Mouse (Mus musculus): Measurements from ENCODE around the gene Vsig2.

The Vsig2 gene

GRCm38 (mm10) chr9:37560617-37561016 is 21.6 kb downstream of the Vsig2 start:
- no peak for DNase-seq (ENCODE audit: low read depth in 2 of 2, low spot score in 2 of 2)

DNA sequence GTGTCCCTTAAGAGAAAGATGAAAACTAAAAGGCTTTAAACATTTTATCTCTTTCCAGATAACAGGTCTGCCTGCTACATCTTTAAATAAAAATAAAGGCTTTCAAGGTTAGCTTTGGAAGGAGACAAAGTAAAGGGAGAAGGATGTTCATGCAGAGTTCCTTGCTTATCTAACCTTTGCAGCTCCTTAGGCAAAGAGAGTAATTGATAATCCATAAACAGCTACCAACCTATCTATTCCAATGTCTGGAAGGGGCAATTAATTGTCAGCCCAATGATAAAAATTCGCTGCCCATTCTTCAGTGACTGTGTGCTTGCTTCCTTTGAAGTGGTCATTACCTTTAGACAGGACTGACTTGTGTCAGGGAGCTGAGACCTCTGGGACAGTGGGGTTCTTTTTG is 24.8 kb downstream of the Vsig2 start:
- DNase-seq (ENCODE audit: low read depth in 2 of 2, low spot score in 2 of 2) = no peak

DNA sequence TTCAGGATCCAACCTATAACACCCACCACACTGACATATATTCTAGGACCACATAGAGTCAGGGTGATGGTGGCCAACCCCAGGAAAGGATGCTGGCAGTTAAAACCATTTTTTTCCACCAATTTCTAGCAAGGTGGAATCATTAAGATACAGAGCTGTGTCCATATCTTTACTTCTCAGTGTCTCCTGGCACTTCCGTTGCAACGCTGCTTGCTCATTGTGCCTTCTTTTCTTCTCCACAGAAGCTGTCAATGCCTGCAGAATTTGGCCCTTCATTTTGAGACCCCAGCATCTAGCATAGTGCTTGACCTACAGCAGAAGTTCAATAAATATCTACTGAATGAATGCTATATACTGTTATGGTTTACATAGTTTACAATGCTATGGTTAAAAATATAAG is 28.0 kb downstream of the Vsig2 start:
- DNase-seq (ENCODE audit: low read depth in 2 of 2, low spot score in 2 of 2) = no peak

- no peak for DNase-seq (ENCODE audit: low read depth in 2 of 2, low spot score in 2 of 2)
Measured at GRCm38 (mm10) chr9:37567454-37567853, 28.4 kb downstream of the Vsig2 start.

DNA sequence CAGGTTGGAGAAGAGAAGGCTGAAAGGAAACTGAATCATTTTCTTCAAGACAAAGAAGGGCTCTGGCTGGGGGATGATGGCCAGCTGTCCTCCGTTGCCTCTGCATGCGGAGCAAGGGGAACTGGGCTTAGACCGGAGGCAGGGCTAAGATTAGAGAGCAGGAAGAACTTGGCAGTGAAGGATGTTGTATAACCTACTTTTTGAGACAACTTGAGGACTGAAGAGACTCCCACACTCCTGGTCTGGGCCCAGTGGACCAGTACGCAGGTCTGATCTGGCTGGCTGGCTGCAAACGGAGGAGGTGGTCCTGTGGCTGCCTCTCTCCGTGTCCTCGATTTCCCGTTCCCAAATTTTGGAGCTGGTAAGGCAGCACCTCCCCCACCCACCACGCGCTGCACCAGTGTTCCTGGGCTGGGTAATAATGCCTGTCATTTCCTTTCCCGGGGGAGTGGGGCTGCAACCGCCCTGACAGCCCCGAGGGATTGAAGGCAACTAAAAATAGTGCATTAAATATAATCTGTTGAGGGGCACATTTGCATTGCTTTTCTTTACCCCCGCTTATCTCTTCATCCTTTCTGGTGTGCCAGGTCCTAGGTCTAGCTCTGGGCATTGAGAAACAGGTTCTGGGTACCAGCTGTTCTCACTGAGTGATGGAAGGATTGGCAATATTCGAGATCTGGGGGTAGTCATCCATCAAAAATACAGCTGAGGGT is 29.0 kb downstream of the Vsig2 start:
- no peak for DNase-seq (ENCODE audit: low read depth in 2 of 2, low spot score in 2 of 2)

DNA sequence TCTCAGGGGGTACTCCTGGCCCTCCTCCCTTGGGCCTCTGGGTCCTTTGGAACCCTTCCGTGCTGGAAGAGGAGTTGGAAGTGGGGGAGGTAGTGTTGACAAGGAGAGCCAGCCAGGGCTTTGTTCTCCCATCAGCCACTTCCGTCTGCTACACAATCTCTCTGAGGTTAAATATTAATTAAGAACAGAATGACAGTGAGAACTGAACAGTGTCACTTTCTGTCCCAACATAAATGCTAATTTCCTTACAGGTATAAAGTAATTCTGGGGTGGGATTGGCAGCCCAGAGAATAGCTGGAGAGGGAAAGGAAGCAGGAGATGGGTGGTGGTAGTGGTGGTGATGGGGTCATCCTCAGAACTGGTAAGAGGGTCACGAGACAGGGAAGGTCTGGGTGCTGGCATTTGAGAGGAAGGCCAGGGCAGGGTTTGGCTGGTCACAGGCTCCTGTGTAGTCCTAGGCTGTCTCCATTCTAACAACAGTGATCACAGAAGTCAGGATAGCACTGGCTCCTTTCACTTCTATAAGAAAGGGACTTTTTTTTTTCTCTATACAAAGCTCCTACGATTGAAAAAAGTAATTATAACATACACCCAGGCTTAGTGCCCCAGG is 29.7 kb downstream of the Vsig2 start:
- DNase-seq (ENCODE audit: low read depth in 2 of 2, low spot score in 2 of 2) = no peak

- no peak for DNase-seq (ENCODE audit: low read depth in 2 of 2, low spot score in 2 of 2)
Measured at GRCm38 (mm10) chr9:37569231-37569835, 30.3 kb downstream of the Vsig2 start.

GRCm38 (mm10) chr9:37572204-37572876 is 33.3 kb downstream of the Vsig2 start:
- DNase-seq (ENCODE audit: low read depth in 2 of 2, low spot score in 2 of 2) = no peak

- DNase-seq (ENCODE audit: low read depth in 2 of 2, low spot score in 2 of 2) = no peak
Measured at GRCm38 (mm10) chr9:37576436-37576930, 37.4 kb downstream of the Vsig2 start.

DNA sequence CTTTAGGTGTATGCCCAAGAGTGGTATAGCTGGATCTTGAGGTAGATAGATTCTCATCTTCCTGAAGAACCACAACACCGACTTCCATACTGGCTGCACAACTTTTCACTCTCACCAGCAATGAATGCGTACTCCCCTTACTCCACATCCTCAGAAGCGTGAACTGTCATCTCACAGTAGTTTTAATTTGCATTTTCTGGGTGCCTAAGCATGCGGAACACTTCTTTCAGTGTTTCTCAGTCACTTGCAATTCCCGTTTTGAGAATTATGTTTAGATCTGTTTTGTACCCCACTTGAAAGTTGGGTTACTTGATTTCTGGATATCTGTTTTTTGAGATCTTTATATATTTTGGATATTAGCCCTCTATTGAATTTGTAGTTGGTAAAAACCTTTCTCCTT is 44.5 kb downstream of the Vsig2 start:
- DNase-seq (ENCODE audit: low read depth in 2 of 2, low spot score in 2 of 2) = no peak

- no peak for DNase-seq (ENCODE audit: low read depth in 2 of 2, low spot score in 2 of 2)
Measured at GRCm38 (mm10) chr9:37586718-37587117, 47.7 kb downstream of the Vsig2 start.

DNA sequence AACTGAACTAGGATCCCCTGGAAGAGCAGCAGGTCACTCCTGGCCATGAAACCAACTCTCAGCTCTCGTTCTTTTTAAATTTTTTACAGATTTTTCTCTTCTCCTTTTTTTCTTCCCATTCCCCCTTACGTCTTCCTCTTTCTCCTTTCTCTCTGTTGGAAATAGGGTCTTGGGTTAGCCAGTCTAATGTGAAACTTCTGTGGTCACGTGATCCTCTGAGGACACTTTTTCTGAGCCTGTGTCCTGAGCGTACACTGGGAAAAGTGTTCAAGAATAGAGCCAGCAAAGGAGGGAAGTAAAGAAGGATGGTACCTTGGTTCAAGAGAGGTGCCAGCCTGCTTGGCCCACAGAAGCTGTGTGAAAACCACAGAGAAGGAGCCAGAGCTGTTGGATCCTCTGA is 51.3 kb downstream of the Vsig2 start:
- DNase-seq (ENCODE audit: low read depth in 2 of 2, low spot score in 2 of 2) = no peak

GRCm38 (mm10) chr9:37592025-37592424 is 53.0 kb downstream of the Vsig2 start:
- no peak for DNase-seq (ENCODE audit: low read depth in 2 of 2, low spot score in 2 of 2)

GRCm38 (mm10) chr9:37592633-37593032 is 53.6 kb downstream of the Vsig2 start:
- DNase-seq (ENCODE audit: low read depth in 2 of 2, low spot score in 2 of 2) = no peak

- DNase-seq (ENCODE audit: low read depth in 2 of 2, low spot score in 2 of 2) = no peak
Measured at GRCm38 (mm10) chr9:37593690-37594089, 54.6 kb downstream of the Vsig2 start.

Data from CD8-positive naive resting alpha-beta T cell, adult 2 months (primary cell).